ENCODE assay signal across 10 mouse cellular contexts in the genomic region with DNA sequence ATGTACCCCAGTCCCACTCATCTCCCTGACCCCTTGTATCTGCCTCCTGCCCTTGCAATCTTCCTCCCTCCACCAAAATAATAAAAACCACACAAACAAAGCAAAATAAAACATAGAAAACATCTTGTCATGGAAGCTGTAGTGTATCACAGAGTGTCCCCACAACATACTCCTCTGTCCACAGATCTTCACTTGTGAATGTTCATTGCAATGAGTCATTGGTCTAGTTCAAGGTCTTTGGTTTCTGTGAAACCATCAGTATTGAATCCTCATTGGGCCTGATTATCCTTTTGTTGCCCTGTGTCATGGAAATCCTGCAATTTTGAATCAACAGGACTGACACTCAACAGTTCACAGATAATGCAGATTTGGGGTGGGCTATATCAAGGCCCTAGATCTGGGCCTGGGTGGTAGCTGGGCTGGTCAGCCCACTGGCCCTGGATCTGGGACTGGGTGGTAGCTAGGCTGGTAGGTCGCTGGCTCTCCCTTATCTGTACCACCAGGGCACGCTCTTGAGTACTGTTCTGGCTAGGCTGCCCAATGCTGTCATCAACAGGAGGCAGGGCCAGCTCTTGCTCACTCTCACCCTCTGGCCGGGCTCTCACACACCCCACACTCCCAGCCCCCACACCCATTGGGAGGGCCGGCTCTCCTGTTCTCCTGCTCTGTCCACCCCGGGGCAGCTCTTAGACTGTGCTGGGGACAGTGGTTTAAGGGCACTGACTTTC.
DNase-seq lines count a peak whose midpoint lies in the region; ATAC-seq and TF ChIP-seq lines count a peak whose summit lies in the region.
"Had no signal": no experiment of that assay in that cellular context is flagged by ENCODE, and none has a peak within 500 bp of the region (broad histone marks: within the 10 kb centered on the region; RNA-seq: fewer than 3 reads in every experiment).

No protein-coding gene starts in this region.

- intact Hi-C loops in heart, postnatal 25 days (cut with DNase I), result no loop called here

- TF ChIP-seq POLR2A in thymus, adult 2 months (IDR thresholded peaks at IDR 0.05; ENCODE audit: control insufficient read depth, extremely low read depth, insufficient read depth, low read length, poor library complexity), result no peak

- peak; percentile 20 for DNase-seq in heart, postnatal 25 days (ENCODE audit: low spot score)
- peak; percentile 53 for DNase-seq in lung, postnatal 36 days
- no peak for DNase-seq in T-cell, adult 2 months (ENCODE audit: low spot score)
- no peak for DNase-seq in kidney, adult 9 months
- no peak for DNase-seq in thymus, adult 2 months
- DNase-seq: kidney, postnatal 14 days had no signal

- no peaks in the 10 kb centered on the region for H3K9me3 ChIP-seq in intestine, postnatal 0 days (ENCODE audit: control insufficient read depth)
- no peaks in the 10 kb centered on the region for H3K9me3 ChIP-seq in intestine, embryonic 15.5 days
- H3K9me3 ChIP-seq: limb, embryonic 15.5 days had no signal

- no peak overlapping the region for H3K4me2 ChIP-seq in intestine, postnatal 0 days (replicated peaks; ENCODE audit: low read depth)
- H3K4me2 ChIP-seq in intestine, embryonic 15.5 days (replicated peaks), result no peak overlapping the region
- H3K4me2 ChIP-seq: limb, embryonic 15.5 days had no signal

- no peaks in the 10 kb centered on the region for H3K27me3 ChIP-seq in intestine, postnatal 0 days (replicated peaks; ENCODE audit: control insufficient read depth, insufficient read depth, low read length)
- H3K27me3 ChIP-seq in intestine, embryonic 15.5 days (replicated peaks), result no peaks in the 10 kb centered on the region
- H3K27me3 ChIP-seq in thymus, adult 2 months (ENCODE audit: control insufficient read depth, insufficient read depth, low read length), result no peaks in the 10 kb centered on the region
- H3K27me3 ChIP-seq: limb, embryonic 15.5 days had no signal

- no peak overlapping the region for H3K9ac ChIP-seq in intestine, postnatal 0 days (ENCODE audit: low read depth, low read length)
- no peak overlapping the region for H3K9ac ChIP-seq in intestine, embryonic 15.5 days
- H3K9ac ChIP-seq: limb, embryonic 15.5 days had no signal

- ATAC-seq in intestine, postnatal 0 days, result no peak
- no peak for ATAC-seq in intestine, embryonic 15.5 days
- ATAC-seq in erythroblast, adult 5-6 weeks (replicated peaks; ENCODE audit: low FRiP score, poor library complexity, severe bottlenecking), result peak; percentile 81

- WGBS in intestine, postnatal 0 days, result 82% methylated on average over 5 of the region's 5 CpGs
- WGBS in intestine, embryonic 15.5 days, result 85% methylated on average over 5 of the region's 5 CpGs
- WGBS in thymus, adult 2 months, result 95% methylated on average over 5 of the region's 5 CpGs

- H3K36me3 ChIP-seq in intestine, postnatal 0 days (ENCODE audit: control insufficient read depth, insufficient read depth), result peaks cover 9% of the 10 kb centered on the region; the same call in 1 of the 2 replicates
- no peaks in the 10 kb centered on the region for H3K36me3 ChIP-seq in intestine, embryonic 15.5 days
- no peaks in the 10 kb centered on the region for H3K36me3 ChIP-seq in thymus, adult 2 months (ENCODE audit: control insufficient read depth, insufficient read depth, low read length)
- H3K36me3 ChIP-seq: limb, embryonic 15.5 days had no signal

- no peak overlapping the region for H3K27ac ChIP-seq in intestine, postnatal 0 days (ENCODE audit: low read depth, low read length)
- no peak overlapping the region for H3K27ac ChIP-seq in intestine, embryonic 15.5 days
- H3K27ac ChIP-seq in thymus, adult 2 months (ENCODE audit: control insufficient read depth, insufficient read depth, low read length), result no peak overlapping the region
- H3K27ac ChIP-seq: limb, embryonic 15.5 days had no signal

- TF ChIP-seq CTCF in intestine, postnatal 0 days (IDR thresholded peaks at IDR 0.05; ENCODE audit: low read depth), result peak; percentile 20; the same call in 1 of the 2 replicates
- no peak for TF ChIP-seq CTCF in thymus, adult 2 months (IDR thresholded peaks at IDR 0.05; ENCODE audit: borderline replicate concordance, control insufficient read depth, extremely low read depth, insufficient read depth, low read length, poor library complexity)

- no peaks in the 10 kb centered on the region for H3K4me1 ChIP-seq in intestine, postnatal 0 days (replicated peaks; ENCODE audit: control insufficient read depth, insufficient read depth, low read length)
- H3K4me1 ChIP-seq in intestine, embryonic 15.5 days (replicated peaks), result no peaks in the 10 kb centered on the region
- no peaks in the 10 kb centered on the region for H3K4me1 ChIP-seq in thymus, adult 2 months (replicated peaks; ENCODE audit: control insufficient read depth, insufficient read depth, low read length)

- H3K4me3 ChIP-seq in intestine, postnatal 0 days (ENCODE audit: low read depth, low read length), result no peak overlapping the region
- no peak overlapping the region for H3K4me3 ChIP-seq in intestine, embryonic 15.5 days (replicated peaks)
- no peak overlapping the region for H3K4me3 ChIP-seq in thymus, adult 2 months (ENCODE audit: control insufficient read depth, insufficient read depth, low read length)
- H3K4me3 ChIP-seq: limb, embryonic 15.5 days had no signal

Comparison
In these comparisons a context has a peak if more than half of its experiments do, and no peak if none do; other contexts are left out.
1. DNase-seq: peak in heart, postnatal 25 days (single experiment) and lung, postnatal 36 days (single experiment); none in T-cell, adult 2 months (single experiment), kidney, adult 9 months (single experiment) and thymus, adult 2 months (single experiment).